Mouse (Mus musculus): ENCODE measurements around the gene Mucl1. TPM values are rescaled to one million over a fixed set of nuclear protein-coding genes. Genes with fewer than 3 reads are reported as not detected.
"Not testable (repeated sequence)": the region's sequence is repeated elsewhere in the genome, so short reads cannot be mapped to it uniquely, and the experiment has no call there.

The Mucl1 gene
- polyA plus RNA-seq (2015; fragmentation: Nextera tagmentation; extraction: Ambion mirVana): not detected in 2 replicates

DNA sequence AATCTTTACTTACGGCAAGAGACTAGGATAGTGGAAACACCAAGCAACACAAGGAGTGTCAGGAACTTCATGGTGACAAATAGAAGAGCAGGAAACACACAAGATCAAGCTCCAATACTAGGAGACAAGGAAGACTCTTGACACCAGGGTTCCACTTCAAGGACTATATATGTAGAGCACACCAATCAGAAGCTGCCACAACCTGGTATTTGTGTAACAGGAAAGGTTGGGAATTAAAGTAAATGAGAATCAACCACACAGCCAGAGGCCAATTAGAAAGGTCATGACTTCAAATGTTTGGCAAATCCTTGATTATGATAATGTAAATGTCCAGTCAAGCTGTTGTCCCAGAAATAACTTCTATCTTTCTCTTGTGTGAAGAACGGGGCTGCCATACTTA lies at the start of gene Mucl1:
Mucl1 (minus strand) TSS at position 101 of the 400 bp plus-strand sequence.
- no peaks in the 10 kb centered on the region for H3K4me1 ChIP-seq (replicated peaks)
- no peak within 1 kb of the TSS for H3K27ac ChIP-seq
- no peak within 1 kb of the TSS for H3K9ac ChIP-seq
- H3K4me2 ChIP-seq (replicated peaks): no peak within 1 kb of the TSS
- no peaks in the 10 kb centered on the region for H3K36me3 ChIP-seq
- no peaks in the 10 kb centered on the region for H3K9me3 ChIP-seq
- no peak for ATAC-seq
- no peak within 1 kb of the TSS for H3K4me3 ChIP-seq (replicated peaks)
- H3K27me3 ChIP-seq (replicated peaks): no peaks in the 10 kb centered on the region
- WGBS: 94% methylated on average over 2 of the region's 2 CpGs

DNA sequence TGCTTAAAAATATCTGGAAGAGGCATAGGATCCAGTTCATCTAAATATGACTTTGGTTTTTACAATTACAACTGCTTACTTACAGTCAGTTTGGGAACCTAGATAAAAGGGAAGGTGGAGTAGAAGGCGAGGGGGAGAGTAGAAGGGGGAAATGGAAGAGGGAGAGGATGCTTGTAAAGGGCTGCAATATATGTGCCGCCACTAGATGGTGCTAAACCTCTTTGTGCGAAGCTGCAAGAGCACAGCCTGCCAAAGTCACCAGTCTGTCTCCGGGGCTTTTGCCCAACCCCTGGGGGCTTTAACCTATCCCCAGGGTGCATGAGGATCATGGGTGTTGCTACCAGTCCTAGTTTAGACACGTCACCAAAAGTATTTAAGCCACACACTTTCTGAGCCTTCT lies 11.6 kb upstream of the Mucl1 start:
- not testable (repeated sequence) for H3K9me3 ChIP-seq
- 10% methylated on average over 5 of the region's 5 CpGs for WGBS

GRCm38 (mm10) chr15:103716861-103717260 lies 38.4 kb downstream of the Mucl1 start:
- not testable (repeated sequence) for H3K4me1 ChIP-seq (replicated peaks); H3K9ac ChIP-seq; H3K4me2 ChIP-seq (replicated peaks); H3K27ac ChIP-seq; H3K9me3 ChIP-seq; H3K4me3 ChIP-seq (replicated peaks); H3K36me3 ChIP-seq; H3K27me3 ChIP-seq (replicated peaks); ATAC-seq
- WGBS: 84% methylated on average over 5 of the region's 5 CpGs

More for the DNA sequence above, 11.6 kb upstream of the Mucl1 start:
- H3K4me1 ChIP-seq (replicated peaks); H3K4me3 ChIP-seq (replicated peaks); H3K4me2 ChIP-seq (replicated peaks); H3K27ac ChIP-seq; ATAC-seq; H3K27me3 ChIP-seq (replicated peaks); H3K9ac ChIP-seq; H3K36me3 ChIP-seq: not testable (repeated sequence)

Other genes starting within 250 kb of the Mucl1 start
- gene Ppp1r1a, start 217.5 kb downstream of the Mucl1 start, polyA plus RNA-seq (2015; fragmentation: Nextera tagmentation; extraction: Ambion mirVana): 9.8 and 10.3 TPM in 2 replicates
- gene Glycam1, start 190.4 kb downstream of the Mucl1 start, polyA plus RNA-seq (2015; fragmentation: Nextera tagmentation; extraction: Ambion mirVana): not detected in 2 replicates
- gene Mucl2, start 143.8 kb upstream of the Mucl1 start, polyA plus RNA-seq (2015; fragmentation: Nextera tagmentation; extraction: Ambion mirVana): not detected in 2 replicates

Measured in intestine, embryonic 15.5 days (tissue).